Mouse (Mus musculus) ES-E14 (cell line): Measurements from ENCODE around the gene Agtrap. TPM values are rescaled to one million over a fixed set of nuclear protein-coding genes. Genes with fewer than 3 reads are reported as not detected.

ENCODE experiments used
- DNase-seq: peaks from one replicate; pipeline ENCODE4 v3.0.0-alpha.2; 2013; ENCODE audit warnings: low read depth, low spot score
- H3K27ac ChIP-seq: 2 replicates; pipeline ENCODE4 v1.5.1; 2012; ENCODE audit warnings: low read depth, mild to moderate bottlenecking, low read length, moderate library complexity, mixed read lengths; ENCODE audit not compliant: poor library complexity, insufficient read depth, severe bottlenecking
- H3K36me3 ChIP-seq: 2 replicates; pipeline ENCODE4 v1.6.1; 2012; ENCODE audit warnings: mild to moderate bottlenecking, low read length, moderate library complexity, mixed read lengths; ENCODE audit not compliant: control insufficient read depth, poor library complexity, insufficient read depth, severe bottlenecking
- H3K4me1 ChIP-seq, 2 experiments: fragments of 150-350 bp in 1 of 2; sonication (generic) in 1 of 2; 2 replicates each; pipeline ENCODE4 v1.6.1; 2012; ENCODE audit warnings: low read length in 2 of 2, mild to moderate bottlenecking in 1 of 2, mixed read lengths in 1 of 2; ENCODE audit not compliant: control insufficient read depth in 2 of 2, insufficient read depth in 2 of 2, poor library complexity in 1 of 2
- H3K4me3 ChIP-seq, 2 experiments: fragments of 150-350 bp in 1 of 2; sonication (generic) in 1 of 2; 2 replicates each; pipeline ENCODE4 v1.5.1; 2012; ENCODE audit warnings: low read length in 2 of 2, low read depth in 1 of 2, mild to moderate bottlenecking in 1 of 2, mixed read lengths in 1 of 2; ENCODE audit not compliant: insufficient read depth in 1 of 2, poor library complexity in 1 of 2, severe bottlenecking in 1 of 2
- H3K9ac ChIP-seq: 2 replicates; pipeline ENCODE4 v1.6.1; 2012; ENCODE audit warnings: low read depth, mild to moderate bottlenecking, low read length, mixed read lengths; ENCODE audit not compliant: poor library complexity, insufficient read depth, severe bottlenecking
- H3K9me3 ChIP-seq: fragments of 150-350 bp; sonication (generic); 2 replicates; pipeline ENCODE4 v1.6.1; 2012; ENCODE audit warnings: low read depth, mild to moderate bottlenecking, low read length; ENCODE audit not compliant: control insufficient read depth, insufficient read depth
- CHD2 ChIP-seq: IDR thresholded peaks from 2 replicates; pipeline ENCODE4 v1.6.1; 2014; ENCODE audit warnings: mild to moderate bottlenecking, low read depth, low read length, inconsistent platforms
- HCFC1 ChIP-seq: IDR thresholded peaks from 2 replicates; pipeline ENCODE4 v1.6.1; 2012; ENCODE audit warnings: low read length, inconsistent platforms, borderline replicate concordance; ENCODE audit not compliant: insufficient read depth
- MAFK ChIP-seq: IDR thresholded peaks from 2 replicates; pipeline ENCODE4 v1.6.1; 2014; ENCODE audit warnings: mild to moderate bottlenecking, low read depth, low read length, inconsistent platforms; ENCODE audit not compliant: insufficient read depth
- ZC3H11A ChIP-seq: IDR thresholded peaks from 2 replicates; pipeline ENCODE4 v1.6.1; 2012; ENCODE audit warnings: low read depth, mild to moderate bottlenecking, inconsistent platforms, low read length, borderline replicate concordance
- ZNF384 ChIP-seq: IDR thresholded peaks from 2 replicates; pipeline ENCODE4 v1.6.1; 2012; ENCODE audit warnings: low read depth, low read length, inconsistent platforms
- in situ Hi-C, 2 experiments: fragments of 600-800 bp; cut with MboI; formaldehyde crosslinking; loops; one replicate each; pipeline ENCODE4 v1.15.1; 2025; ENCODE audit warnings: low sequenced_read_pairs in 2 of 2, inconsistent platforms in 1 of 2; ENCODE audit not compliant: unreplicated experiment in 2 of 2
- total RNA-seq: library from RNA; depleted of rRNA; stranded (reverse); fragments of 300-350 nt; gene quantifications from 2 replicates; pipeline ENCODE4 v1.2.3, GENCODE M21; 2012

The Agtrap gene
- total RNA-seq, 1 experiment = 122 TPM

DNA sequence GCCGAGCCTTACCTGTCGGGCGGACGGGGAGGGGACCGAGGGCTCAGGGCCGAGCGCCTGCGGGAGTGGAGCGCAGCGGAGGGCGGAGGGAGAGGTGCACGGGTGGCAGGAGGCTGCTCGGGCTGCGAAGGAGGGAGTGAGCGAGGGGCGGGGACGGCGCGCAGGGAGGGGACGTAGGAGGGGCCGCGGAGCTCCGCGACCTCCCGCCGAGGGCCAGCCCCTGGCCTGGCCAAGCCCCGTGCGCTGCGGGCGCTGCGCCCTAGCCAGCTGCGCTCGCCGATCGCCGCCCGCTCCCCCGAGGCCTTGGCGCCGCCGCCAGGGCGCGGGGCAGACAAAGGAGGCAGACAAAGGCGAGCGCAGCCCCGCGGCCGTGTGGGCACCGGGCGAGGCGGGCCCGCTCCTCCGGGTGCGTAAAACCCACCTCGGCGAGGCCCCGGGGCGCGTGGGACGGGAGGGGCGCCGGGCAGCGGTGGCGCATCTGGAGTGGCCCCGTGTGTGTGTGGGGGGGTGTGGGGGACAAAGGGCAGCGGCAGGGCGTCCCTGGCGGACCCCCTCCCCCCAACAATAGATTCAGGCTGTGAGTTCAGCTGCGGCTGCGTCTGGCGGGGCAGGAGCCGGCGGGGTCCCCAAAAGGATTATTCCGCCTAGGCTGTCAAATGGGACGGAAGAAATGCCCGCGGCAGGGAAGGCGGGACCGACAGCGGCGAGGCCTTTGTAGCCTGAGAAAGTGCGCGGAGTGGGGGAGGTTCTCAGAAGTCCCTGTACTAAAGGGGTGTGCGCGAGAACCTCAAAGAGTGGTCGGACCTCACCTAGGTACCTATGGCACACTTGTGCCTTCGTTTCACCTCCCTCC, 43.0 kb upstream of the Agtrap start, which contains the start of gene Draxin:
Gene Draxin, minus strand, starts transcription at position 138 of the 853 bp plus-strand sequence.
- Histone ChIP-seq H3K4me1 (peaks cover 0 to 5% of the 10 kb centered on the region in 2 experiments; a peak in 1 of 4 replicates), H3K9ac (peak within 1 kb of the TSS; percentile 54), H3K36me3 (no peaks in the 10 kb centered on the region), H3K9me3 (no peaks in the 10 kb centered on the region), H3K4me3 (peak within 1 kb of the TSS; percentile 71 to 74), H3K27ac (no peak within 1 kb of the TSS)
- no peak for DNase-seq
- TF ChIP-seq HCFC1 (no peak), ZNF384 (no peak), MAFK (no peak), ZC3H11A (no peak), CHD2 (no peak)
- in situ Hi-C loops = no loop called here

DNA sequence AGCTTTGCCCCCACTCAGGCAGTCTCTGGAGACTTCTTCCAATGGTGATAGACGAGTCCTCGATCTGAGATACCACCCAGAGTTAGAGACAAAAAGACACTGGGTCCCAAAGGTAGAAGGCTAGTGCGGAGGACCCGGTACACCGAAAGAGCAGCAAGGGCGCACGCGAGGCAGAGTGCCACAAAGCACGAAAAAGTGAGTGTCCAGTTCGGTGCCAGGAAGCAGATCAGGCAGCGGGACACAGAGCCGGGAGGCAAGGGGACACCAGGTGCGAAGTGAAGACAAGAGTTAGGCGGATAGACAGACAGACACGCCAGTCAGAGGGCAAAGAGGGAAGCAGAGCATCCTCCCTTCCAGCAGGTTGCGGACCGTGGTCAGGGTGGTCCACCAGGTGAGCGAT, 42.3 kb upstream of the Agtrap start, which contains the start of gene Mad2l2:
Gene Mad2l2, plus strand, starts transcription at position 252 of the 400 bp plus-strand sequence.
- in situ Hi-C loops = no loop called here
- TF ChIP-seq HCFC1 = no peak
- no peak for TF ChIP-seq MAFK
- no peak for TF ChIP-seq ZNF384
- no peak for TF ChIP-seq CHD2
- no peak for TF ChIP-seq ZC3H11A
- no peak within 1 kb of the TSS for H3K27ac ChIP-seq

DNA sequence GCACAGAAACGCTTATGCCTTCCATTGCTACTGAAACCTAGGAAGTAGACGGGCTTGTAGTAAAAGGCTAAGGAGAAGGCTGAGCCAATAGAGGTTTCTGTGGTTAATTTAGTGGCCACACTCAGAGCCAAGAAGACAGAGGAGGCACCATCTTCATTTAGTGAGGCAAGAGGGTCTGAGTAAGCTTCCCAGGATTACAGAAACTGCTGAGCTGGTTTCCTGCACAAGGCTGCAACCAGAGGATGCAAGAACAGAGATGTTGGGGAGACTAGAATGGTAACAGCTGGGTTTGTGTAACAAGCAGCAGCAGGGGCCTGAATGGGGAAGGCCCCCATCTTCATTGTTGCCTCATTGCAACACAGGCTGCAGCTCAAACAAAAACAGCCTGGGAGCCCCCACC, 40.8 kb upstream of the Agtrap start:
- Histone ChIP-seq H3K4me1 (peaks cover 0 to 5% of the 10 kb centered on the region in 2 experiments; a peak in 1 of 4 replicates), H3K9ac (no peak overlapping the region), H3K4me3 (no peak overlapping the region), H3K27ac (no peak overlapping the region), H3K9me3 (no peaks in the 10 kb centered on the region), H3K36me3 (no peaks in the 10 kb centered on the region)
- in situ Hi-C loops = no loop called here
- TF ChIP-seq HCFC1 (no peak), CHD2 (no peak), ZC3H11A (no peak), ZNF384 (no peak)
- DNase-seq = no peak

More for the DNA sequence above, 42.3 kb upstream of the Agtrap start, which contains the start of gene Mad2l2:
- Histone ChIP-seq H3K36me3 (no peaks in the 10 kb centered on the region), H3K9ac (peak within 1 kb of the TSS; percentile 54), H3K4me3 (peak within 1 kb of the TSS; percentile 71 to 74), H3K9me3 (no peaks in the 10 kb centered on the region), H3K4me1 (peaks cover 0 to 5% of the 10 kb centered on the region in 2 experiments; a peak in 1 of 4 replicates)
- DNase-seq = no peak

DNA sequence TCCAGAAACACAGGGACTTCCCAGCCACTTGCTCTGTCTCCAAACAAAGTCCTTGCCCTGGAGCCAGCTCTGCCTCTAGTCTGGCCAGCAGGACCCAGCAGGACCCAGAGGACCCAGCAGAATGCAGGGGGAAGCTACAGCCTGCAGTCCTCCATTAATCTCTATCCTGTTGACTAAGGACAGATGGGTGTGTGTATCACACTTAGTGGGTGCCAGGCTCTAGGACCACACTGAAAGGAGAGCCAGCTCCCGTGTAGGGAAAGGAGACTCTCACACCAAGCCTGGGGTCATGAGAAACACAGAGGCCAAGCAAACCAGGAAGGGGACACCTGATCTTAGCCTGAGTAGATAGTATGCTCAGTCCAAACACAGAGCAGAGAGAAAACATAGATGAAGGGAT, 40.4 kb upstream of the Agtrap start:
- Histone ChIP-seq H3K4me3 (no peak overlapping the region), H3K9me3 (no peaks in the 10 kb centered on the region)

More for the DNA sequence above, 40.4 kb upstream of the Agtrap start:
- no peak for DNase-seq
- no peaks in the 10 kb centered on the region for H3K36me3 ChIP-seq
- peaks cover 0 to 5% of the 10 kb centered on the region in 2 experiments; a peak in 1 of 4 replicates for H3K4me1 ChIP-seq
- no peak overlapping the region for H3K27ac ChIP-seq
- in situ Hi-C loops = no loop called here
- no peak for TF ChIP-seq ZC3H11A
- TF ChIP-seq ZNF384 = no peak
- no peak for TF ChIP-seq CHD2
- no peak for TF ChIP-seq MAFK
- no peak for TF ChIP-seq HCFC1
- no peak overlapping the region for H3K9ac ChIP-seq
